Mouse (Mus musculus): ENCODE measurements at regions not wholly inside any gene's neighbourhood (a gene's known extent, or its start where the extent isn't known, plus 50 kb on each side); places are given as distances from the start of the nearest gene placed in this dataset.
"Not testable (repeated sequence)": the region's sequence is repeated elsewhere in the genome, so short reads cannot be mapped to it uniquely, and the experiment has no call there.

DNA sequence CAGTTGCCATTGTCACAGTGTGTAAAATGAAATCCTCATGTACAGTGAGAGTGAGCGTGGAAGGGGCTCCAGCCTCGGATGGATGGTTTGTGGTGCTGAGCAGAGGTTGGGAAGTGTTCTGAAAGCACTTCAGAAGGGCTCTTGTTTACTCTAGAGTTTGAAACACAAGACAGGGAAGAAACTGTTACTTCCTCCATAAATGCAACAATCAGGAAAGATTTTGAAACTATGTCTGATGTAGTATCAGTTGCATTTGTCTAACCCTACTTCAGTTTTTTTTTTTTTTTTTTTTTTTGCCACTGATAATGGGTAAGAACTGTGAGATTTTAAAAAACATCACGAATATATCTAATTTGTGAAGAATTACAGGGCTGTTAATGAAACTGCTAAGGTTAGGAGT, 281.5 kb downstream of the Hace1 start:
- no peak for DNase-seq (ENCODE audit: low spot score)

DNA sequence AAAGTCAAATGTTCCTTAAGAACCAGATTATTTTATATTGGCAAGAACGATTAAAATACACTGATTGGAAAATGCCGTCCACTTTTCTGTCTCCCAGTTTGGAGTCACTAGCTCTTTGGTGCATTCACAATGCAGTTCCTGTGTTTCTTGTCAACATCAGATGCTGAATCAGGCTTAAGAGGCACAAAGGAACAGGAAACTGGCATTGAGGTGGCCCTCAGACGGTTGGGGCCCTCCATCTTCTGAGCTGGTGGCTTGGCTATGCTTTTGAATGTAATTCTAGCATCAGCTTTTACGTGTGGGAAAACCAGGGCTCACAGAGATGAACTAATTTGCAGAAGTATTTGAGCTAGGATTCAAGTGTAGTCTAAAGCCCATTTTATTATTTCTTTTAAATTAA, 282.3 kb downstream of the Hace1 start:
- no peak for DNase-seq (ENCODE audit: low spot score)

DNA sequence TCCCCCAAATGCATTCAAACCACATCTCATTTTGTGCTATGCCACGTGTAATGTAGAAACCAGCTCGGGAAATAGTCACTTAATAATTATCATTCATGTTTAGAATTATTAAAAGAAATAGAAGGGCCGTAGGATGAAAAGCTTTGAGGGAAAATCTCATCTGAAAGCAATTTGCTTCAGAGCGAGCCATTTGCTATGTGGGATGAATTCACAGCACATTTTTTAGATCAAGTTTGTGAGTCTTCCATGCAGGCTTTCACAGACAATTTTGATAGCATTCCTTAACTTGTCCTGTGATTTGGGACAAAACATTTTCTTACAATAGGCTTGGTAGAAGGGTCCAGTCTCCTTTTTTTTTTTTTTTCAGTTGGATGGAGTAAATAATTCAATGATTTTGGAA, 283.1 kb downstream of the Hace1 start:
- DNase-seq (ENCODE audit: low spot score), result no peak

DNA sequence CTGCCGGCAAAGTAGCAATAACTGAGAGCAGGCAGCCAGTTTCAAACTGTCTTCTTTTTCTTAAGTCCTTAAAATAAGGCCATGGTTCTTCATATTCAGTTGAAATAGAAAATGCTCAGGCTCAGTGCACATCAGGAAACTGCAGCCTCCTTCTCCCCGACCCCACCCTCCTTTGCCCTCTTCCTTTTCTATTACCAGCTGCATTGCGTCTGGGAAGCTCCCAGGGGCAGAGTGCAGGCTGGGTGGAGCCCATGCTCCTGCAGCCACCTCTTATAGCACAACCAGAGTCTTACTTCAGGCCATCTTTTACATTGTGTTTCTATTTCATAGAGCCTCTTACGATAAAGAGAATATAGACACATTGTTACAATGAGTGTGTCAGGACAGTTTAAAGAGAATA, 288.2 kb downstream of the Hace1 start:
- no peak for DNase-seq (ENCODE audit: low spot score)

DNA sequence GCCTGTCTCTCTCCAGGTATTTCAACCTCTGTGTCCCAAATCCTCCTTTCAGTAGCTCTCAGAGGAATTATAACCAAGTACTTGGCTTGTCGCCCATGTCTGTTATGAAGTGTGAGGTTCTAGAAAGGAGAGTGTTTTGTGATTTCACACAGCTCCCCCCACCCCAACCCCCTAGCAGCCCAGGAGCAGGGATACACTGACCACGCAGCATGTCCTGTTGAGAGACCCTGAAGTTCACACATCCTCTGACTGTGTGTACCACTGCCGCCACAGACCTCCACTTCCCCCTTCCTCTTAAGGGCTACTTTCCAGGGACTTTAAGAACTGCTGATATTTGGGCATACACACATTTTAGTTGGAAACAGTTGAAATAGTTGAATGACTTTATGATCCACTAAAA, 289.2 kb downstream of the Hace1 start:
- no peak for DNase-seq (ENCODE audit: low spot score)

DNA sequence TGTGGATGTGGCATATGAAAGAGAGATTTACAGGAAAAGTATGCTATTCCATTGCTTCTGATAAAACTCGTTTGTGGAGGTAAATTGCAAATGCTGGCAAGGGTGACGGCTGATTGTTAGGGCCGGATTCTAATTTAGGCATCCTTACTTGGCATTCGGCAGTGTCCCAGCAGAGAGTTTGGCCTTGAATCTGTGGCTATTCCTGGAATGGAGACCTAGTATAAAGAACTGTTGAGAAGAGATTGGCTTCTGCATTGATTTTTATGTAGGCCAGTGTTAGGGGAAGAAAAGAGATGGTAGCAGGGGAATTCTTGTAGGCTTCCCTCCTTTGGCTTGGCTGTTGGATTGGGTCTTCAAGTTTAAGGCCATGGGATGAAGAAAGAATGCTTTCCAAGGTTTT, 293.4 kb downstream of the Hace1 start:
- DNase-seq (ENCODE audit: low spot score), result no peak

DNA sequence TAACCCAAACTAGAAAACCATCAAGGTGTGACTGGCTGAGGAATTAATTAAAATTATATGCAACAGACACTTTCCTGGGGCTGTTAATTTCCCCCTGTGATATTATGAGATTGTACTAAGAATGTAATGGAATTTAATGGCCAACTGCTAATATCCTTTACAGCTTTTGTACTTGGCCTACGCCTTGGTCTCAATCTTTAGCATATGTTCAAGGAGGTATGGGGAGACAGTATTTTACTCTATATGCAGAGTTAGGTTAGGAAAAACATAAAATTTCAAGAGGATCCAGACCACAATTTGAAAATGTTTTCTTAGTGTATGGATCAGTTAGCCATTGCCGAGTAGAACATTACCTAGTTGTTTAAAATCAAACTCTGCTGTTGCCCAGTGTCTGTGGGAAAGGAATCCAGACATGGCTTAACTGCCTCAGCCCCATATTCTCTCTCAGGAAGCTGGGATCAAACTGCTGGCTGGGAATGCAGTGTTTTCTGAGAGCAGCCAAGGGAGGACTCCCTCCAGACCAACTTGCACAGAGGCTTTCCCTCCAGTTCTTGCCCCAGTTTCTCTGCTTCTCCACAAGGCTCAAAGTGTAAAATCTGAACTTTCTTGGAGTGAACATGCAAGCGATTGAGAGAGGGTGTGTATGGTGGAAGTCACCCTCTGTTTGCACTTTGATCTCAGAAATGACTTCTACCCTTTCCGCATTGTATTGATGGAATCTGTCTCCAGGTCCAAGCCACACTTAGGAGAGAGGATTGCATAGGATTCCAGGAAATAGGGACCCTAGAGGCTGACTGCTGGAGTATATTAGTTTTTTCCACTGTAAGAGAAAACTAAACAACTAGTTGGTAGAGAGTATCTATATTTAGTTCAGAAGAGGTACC, 294.6 kb downstream of the Hace1 start:
- no peak for DNase-seq (ENCODE audit: low spot score)

DNA sequence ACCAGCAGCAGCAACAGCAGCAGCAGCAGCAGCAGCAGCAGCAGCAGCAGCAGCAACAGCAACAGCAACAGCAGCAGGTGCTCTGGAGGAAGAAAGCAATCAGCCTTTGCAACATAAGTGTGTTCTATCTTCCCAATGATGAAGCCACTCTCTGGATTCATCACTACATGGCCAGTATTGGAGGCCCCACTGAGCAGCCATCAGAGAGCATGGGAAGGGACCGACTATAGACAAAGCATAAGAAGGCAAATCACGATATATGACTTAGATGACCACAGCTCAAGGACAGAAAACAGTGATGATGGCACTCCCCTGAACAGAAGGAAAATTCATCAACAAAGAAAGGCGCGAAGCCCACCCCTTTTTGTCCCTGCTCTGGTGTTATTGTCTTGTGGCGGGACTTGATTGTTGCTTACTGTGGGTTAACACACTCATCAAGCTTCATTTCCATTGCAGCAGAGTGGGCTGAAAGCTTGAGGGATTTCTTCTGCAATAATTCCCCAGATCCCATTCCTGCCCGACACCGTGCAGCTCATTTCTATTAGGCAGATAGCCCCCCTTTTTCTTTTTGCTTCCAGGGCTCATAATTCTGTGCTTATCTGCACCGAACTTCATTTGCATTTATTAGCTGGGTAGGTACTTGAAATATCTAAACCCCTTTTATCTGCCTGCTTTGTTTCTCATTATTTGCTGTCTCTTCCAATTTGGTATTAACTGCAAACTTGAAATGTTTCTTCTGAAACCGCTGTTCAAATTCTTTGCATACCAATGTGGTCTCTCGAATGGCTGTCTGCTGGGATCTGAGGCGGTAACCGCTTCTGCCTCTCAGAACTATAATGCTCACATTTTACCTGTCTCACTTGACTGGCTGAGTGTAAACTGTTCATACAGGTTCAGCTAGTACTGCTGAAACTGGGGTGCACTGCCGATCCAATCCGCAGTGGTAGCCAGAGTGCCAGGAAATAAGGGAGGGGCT, 296.5 kb downstream of the Hace1 start:
- DNase-seq (ENCODE audit: low spot score), result no peak

DNA sequence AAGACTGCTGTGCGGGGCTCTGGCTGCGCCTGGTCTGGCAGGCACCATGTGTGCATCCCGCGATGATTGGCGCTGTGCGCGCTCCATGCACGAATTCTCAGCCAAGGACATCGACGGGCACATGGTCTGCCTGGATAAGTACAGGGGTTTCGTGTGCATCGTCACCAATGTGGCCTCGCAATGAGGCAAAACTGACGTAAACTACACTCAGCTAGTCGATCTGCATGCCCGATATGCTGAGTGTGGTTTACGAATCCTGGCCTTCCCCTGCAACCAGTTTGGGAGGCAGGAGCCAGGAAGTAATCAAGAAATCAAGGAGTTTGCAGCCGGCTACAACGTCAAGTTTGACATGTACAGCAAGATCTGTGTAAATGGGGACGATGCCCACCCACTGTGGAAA, 297.7 kb downstream of the Hace1 start:
- not testable (repeated sequence) for DNase-seq (ENCODE audit: low spot score)

DNA sequence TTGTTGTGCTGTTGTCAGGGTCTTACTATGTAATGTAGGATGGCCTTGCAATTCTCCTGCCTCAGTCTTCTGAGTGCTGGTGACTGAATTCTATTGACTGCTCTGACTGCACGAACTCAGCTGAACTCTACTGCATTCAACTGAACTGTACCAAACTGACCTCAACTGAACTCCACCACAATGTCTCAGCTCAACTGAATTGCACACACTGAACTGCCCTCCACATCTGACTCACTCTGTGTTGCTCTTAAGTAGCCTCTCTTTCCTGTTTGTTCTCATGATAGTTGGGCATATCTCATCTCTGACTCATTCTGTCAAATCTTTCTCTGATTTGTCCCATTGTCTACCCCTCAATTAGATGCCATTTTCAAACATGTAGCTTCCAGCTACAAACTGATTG, 306.1 kb downstream of the Hace1 start:
- no peak for DNase-seq (ENCODE audit: low spot score)

DNA sequence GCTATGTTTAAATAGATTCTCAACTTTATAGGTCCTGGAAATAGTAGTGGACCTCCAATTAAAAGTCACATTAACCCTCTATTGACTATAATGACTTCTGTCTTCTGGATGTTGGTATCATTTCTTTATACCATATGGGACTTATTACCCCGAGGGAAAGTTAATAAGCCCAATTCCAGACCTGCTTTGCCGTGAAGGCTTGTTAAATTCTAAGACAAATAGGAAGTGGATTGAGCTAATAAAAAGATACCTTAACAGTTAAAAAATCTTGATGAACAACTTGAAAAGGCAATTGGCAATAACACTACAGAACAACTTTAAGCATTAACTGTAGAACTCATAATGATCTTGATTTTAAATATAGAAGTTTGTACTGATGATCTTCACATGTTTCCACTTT, 309.0 kb downstream of the Hace1 start:
- DNase-seq (ENCODE audit: low spot score), result no peak

DNA sequence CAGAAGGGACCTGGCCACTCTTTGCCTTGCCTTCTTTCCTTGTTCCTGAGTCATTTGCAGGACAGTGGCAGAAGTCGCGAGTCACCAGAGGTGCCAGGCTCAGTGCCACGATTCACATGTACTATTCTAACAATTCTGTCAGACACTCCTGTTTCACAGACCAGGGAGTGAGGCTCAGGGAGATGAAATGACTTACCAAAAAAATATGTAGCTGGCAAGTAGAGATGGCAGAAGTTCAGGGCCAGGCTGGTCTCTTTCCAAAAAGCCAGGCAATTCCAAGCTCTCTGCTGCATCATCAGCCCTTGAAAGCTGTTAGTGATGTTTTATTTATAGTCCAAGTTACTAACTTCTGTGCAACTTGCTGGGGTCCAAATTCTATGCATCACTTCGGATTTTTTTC, 311.2 kb downstream of the Hace1 start:
- DNase-seq (ENCODE audit: low spot score), result peak; percentile 5

DNA sequence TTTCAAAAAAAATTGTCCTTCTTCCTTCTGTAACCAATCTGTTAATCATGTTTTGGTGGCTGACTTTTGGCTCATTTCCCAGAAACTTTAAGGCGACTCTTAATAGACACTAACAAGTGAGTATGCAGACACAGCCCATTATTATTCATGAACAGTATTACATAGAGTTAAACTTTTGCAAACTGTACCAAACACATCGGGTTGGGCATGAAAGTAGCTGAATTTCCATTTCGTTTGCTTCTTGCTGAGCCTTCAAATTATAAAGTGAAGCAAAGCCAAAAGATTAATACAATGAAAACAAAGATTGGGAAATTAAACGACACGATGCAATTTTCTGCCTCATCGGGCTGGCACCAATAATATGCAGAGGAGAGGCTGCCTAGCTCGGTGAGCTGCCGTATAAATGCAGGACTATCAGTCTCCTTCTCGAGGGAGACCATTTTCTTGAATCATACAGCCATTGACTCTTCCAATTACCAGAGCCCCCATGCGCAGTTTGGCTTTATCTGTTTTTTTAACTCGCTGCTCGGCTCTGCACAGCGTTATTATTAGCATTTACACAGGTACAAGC, 311.8 kb downstream of the Hace1 start:
- no peak for DNase-seq (ENCODE audit: low spot score)

DNA sequence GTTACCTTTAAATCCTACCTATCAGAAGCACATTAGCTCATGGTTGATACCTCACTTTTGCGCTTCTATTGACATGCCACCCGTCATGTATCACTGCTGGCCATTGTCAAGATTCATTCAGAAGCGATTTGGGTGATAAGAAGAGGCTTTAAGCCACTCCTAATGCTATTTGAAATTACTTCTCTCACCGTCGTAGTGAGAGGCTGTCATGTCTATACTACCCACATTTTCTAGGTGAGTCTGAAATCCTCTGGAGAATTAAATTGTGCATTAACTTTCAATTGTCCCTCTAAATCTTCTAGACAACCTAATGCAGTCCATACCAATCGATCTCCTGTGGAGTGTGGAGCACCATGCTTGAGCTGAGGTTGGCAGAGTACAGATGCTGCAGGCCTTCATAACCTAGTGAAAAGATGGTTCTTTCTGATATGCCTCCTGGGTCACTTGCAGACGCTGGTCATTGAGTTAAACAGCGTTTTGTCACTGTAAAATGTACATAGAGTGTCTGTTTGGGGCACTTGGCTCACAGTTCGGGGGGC, 312.5 kb downstream of the Hace1 start:
- no peak for DNase-seq (ENCODE audit: low spot score)

DNA sequence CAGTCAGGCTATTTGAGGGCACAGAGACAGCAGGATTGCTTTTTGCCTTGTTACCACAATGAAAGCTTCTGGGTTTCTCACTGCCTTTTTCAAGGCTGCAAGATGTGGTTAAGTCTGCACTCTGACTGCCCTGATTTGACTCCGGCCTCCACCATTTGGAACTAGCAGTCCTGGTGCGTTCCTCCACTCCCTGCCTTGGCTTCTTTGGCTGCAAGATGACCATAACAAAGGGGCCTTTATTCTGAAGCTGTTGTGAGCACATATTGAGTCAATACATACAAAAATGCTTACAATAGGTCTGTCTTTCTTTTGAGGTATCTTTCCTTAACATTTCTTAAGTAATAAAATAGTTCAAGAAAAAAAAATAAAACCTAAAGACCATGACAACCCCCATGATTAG, 314.8 kb downstream of the Hace1 start:
- DNase-seq (ENCODE audit: low spot score), result no peak

DNA sequence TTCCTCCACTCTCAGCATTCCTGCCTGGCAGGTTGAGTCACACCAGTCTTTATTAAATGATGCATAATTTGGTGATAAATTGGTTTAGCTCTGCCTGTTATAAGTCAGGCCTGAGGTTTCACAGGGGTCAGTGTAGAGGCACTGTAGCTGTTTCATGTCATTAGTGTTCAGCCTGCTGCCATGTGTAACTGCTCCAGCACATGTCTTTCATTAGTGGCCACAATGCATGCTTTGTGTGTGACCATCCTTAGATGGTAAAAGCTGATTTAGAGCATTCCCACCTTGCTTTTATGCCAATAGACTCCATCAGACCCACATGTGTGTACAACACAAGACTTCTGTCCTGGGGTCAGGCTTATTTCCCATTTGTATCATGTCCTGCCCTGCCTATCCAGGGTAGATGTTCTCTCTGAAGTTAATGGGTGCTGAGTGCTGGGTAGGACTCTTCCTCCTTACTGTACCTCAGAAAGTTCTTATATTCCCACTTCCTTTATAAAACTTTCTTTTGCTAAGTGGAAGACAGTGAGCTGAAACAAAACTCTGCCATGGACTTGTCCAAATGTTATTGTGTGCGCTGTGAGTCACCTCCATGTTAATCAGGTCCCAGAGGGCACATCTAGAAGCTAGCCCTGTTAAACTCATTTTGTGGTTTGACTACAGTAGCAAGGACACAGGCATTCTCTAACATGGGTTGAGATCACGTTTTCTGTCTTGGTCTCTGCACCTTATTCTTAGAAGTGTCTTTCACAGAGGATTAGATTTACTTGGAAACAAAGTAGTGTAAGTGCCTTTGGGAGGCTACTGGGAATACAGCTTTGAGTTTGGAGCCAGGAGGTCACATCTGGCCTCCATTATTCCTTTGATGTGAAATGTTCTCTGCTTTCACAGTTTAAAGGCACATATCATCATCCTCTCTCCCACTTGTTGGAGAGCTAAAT, 316.5 kb downstream of the Hace1 start:
- DNase-seq (ENCODE audit: low spot score), result no peak

DNA sequence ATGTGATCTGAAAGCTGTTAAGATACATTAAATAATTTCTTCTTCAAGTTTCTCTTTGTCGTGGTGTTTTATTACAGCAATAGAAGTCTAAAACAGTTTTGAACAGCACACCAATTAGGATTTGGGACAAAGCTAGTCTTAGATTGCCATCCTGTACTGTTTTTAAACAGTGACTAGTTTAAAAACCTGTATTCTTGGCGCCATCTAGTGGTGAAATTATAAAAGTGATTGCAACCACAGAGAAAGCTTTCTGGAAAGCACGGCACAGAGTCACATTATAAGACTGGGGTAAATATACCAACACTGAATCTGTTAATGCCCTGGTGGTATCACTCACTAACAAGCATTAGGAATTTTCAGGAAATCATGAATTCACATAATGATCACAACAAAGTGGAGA, 339.3 kb downstream of the Hace1 start:
- DNase-seq (ENCODE audit: low spot score), result peak; percentile 10

DNA sequence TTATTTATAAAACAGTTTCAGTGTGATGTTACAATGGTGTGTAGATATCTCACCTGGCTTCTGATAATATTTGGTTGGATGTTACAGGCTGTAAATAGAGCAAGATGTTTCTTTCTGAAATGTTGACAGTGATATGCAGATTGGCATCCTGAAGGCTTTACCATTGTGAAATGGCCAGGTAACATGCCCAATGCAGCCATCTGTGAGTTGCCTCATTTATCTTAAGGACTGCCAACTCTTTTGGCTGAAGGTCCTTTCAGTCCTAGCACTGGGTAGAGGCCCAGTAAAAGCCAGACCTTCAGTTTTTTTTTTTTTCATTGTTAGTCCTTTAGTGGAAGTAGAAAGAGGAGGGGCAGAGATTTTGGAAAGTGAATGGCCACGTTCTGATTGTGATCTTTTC, 348.1 kb downstream of the Hace1 start:
- DNase-seq (ENCODE audit: low spot score), result no peak

DNA sequence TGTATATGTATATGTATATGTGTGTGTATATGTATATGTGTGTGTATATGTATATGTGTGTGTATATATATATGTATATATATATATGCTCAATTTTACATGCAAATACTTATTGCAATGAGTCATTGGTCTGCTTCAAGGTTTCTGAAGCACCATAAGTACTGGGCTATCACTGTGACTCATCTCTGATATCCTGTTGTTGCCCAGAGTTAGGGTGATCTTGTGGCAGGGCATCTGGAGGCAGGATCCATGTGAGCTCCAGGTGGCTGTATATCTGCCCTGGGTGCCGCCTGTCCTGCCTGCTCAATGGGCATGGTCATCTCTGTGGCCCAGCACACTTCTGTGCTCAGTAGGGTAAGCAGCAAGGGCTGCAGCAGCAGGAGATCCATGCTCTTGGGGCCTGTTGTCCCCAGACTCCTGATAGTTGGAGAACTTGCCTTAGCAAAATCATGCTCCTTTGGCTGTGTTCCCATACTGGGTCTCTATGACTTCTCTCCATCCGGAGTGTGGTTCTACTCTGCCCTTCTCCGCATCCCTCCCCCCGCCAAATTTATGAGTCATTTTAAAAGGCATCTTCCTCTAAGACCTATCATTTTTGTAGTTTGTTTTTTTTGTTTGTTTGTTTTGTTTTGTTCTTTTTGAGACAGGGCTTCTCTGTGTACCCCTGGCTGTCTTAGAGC, 356.1 kb downstream of the Hace1 start:
- DNase-seq (ENCODE audit: low spot score), result no peak

DNA sequence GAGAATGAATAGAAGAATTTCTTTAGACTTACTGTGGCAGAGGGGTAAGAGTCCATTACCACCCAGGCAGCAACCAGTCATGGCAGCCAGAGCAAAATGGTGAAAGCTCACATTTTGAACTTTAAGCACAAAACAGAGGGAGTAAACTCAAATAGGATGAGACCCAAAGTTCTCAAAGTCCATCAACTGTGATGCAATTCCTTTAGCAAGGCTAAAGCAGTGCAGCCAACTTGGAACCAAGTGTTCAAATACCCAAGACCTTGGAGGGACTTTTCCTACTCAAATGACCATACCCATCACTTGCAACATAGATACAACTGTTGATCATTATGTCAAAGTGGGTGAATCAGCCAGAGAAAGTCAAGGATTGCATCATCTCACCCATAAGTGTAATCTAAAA, 380.1 kb downstream of the Hace1 start:
- DNase-seq (ENCODE audit: low spot score), result no peak

DNA sequence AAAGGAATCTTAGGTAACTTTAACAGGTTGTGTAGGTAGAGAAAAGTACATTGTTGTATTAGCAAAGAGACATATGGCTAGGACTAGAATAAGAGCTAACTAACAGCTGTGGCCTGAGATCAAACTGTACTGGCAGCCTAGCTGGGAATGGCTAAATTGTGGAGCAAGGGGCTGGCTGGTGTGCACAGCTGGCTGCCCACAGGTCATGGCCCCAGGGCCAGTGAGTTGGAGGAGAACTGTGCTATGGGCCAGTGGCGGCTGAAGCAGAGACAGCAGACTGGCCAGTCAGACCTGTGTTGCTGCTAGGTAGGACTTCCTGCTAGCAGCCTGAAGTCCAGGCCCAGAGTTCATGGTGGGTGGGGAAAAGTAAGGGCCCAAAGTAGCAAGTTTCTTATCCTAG, 394.6 kb downstream of the Hace1 start:
- DNase-seq (ENCODE audit: low spot score), result no peak
